Comparison of ENCODE assay signal across 11 mouse cellular contexts in genomic region chr12:72946064-72946395, GRCm38 (mm10). TPM values are rescaled to one million over a fixed set of nuclear protein-coding genes. Genes with fewer than 3 reads are reported as not detected.
DNase-seq lines count a peak whose midpoint lies in the region; ATAC-seq and TF ChIP-seq lines count a peak whose summit lies in the region.
"Had no signal": no experiment of that assay in that cellular context is flagged by ENCODE, and none has a peak within 500 bp of the region (broad histone marks: within the 10 kb centered on the region; RNA-seq: fewer than 3 reads in every experiment).

No protein-coding gene starts in this region.

- H3K4me1 ChIP-seq in heart, embryonic 16.5 days (ENCODE audit: control insufficient read depth, insufficient read depth, low read length), result 0 out of 2 replicates have a peak, but pooled peaks cover 4% of the 10 kb centered on the region
- H3K4me1 ChIP-seq in hindbrain, embryonic 12.5 days, result peaks cover 9% of the 10 kb centered on the region

- peak overlapping the region; percentile 49 for H3K4me3 ChIP-seq in heart, embryonic 16.5 days (ENCODE audit: low read length)
- H3K4me3 ChIP-seq in hindbrain, embryonic 12.5 days, result no peak overlapping the region

- no peak for TF ChIP-seq CTCF in brain, embryonic 14.5 days (IDR thresholded peaks at IDR 0.05; ENCODE audit: borderline replicate concordance, extremely low read depth, insufficient read depth, insufficient read length)

- intact Hi-C loops in heart, postnatal 36 days (cut with DNase I), result no loop called here

- no peak for TF ChIP-seq POLR2A in brain, embryonic 14.5 days (IDR thresholded peaks at IDR 0.05; ENCODE audit: borderline replicate concordance, extremely low read depth, insufficient read depth, insufficient read length, poor library complexity, severe bottlenecking)

- no peaks in the 10 kb centered on the region for H3K9me3 ChIP-seq in heart, embryonic 16.5 days (replicated peaks; ENCODE audit: control insufficient read depth, low read length)
- H3K9me3 ChIP-seq in hindbrain, embryonic 12.5 days (replicated peaks), result no peaks in the 10 kb centered on the region

- peaks cover 68% of the 10 kb centered on the region for H3K27me3 ChIP-seq in heart, embryonic 16.5 days (ENCODE audit: control insufficient read depth, insufficient read depth, low read length)
- peaks cover 94% of the 10 kb centered on the region for H3K27me3 ChIP-seq in hindbrain, embryonic 12.5 days

- no peak for ATAC-seq in heart, embryonic 16.5 days (replicated peaks; ENCODE audit: extremely low read depth, insufficient read depth, low FRiP score)
- no peak for ATAC-seq in hindbrain, embryonic 12.5 days (ENCODE audit: low FRiP score)

- H3K27ac ChIP-seq in heart, embryonic 16.5 days (ENCODE audit: low read length), result no peak overlapping the region
- no peak overlapping the region for H3K27ac ChIP-seq in hindbrain, embryonic 12.5 days

- H3K4me2 ChIP-seq in heart, embryonic 16.5 days (ENCODE audit: low read depth, low read length), result peak overlapping the region; percentile 61; the same call in 1 of the 2 replicates
- peak overlapping the region; percentile 56; the same call in 1 of the 2 replicates for H3K4me2 ChIP-seq in hindbrain, embryonic 12.5 days (replicated peaks)

- no peak for DNase-seq in heart, postnatal 36 days
- DNase-seq in brain, embryonic 14.5 days (ENCODE audit: low read depth), result peak; percentile 32
- DNase-seq in mesoderm, embryonic 11.5 days (ENCODE audit: low read depth, low spot score), result peak; percentile 4
- DNase-seq in thymus, postnatal 10 days (ENCODE audit: low spot score in 2 of 2), result no peak
- DNase-seq in MN1 (ENCODE audit: low spot score), result no peak
- no peak for DNase-seq in layer of hippocampus, postnatal 25 days (ENCODE audit: extremely low spot score in 1 of 2, low spot score in 1 of 2)
- DNase-seq: adrenal gland, adult 8-10 months had no signal

- WGBS in heart, embryonic 16.5 days, result 14% methylated on average over 8 of the region's 8 CpGs
- 1% methylated on average over 8 of the region's 8 CpGs for WGBS in hindbrain, embryonic 12.5 days

- no peaks in the 10 kb centered on the region for H3K36me3 ChIP-seq in heart, embryonic 16.5 days (ENCODE audit: control insufficient read depth, insufficient read depth)
- H3K36me3 ChIP-seq in hindbrain, embryonic 12.5 days, result no peaks in the 10 kb centered on the region

- no peak overlapping the region for H3K9ac ChIP-seq in heart, embryonic 16.5 days (ENCODE audit: low read length)
- no peak overlapping the region for H3K9ac ChIP-seq in hindbrain, embryonic 12.5 days

RNA-seq across cellular contexts. Expression of gene 4930447C04Rik, which starts 5.5 kb away (rescaled TPM):
- 1.1 and 1.5 TPM in 2 replicates for polyA plus RNA-seq in heart, embryonic 16.5 days (2015; fragmentation: Nextera tagmentation; extraction: Ambion mirVana)
- under 1 TPM; 0.14 to 0.57 TPM for total RNA-seq in heart, postnatal 36 days (2021)
- 6.3 and 6.7 TPM in 2 replicates for polyA plus RNA-seq in brain, embryonic 14.5 days (2012; rRNA removed)
- polyA plus RNA-seq in hindbrain, embryonic 12.5 days (2016; fragmentation: Nextera tagmentation; extraction: Ambion mirVana), result 4.1 and 4.2 TPM in 2 replicates
- total RNA-seq in layer of hippocampus, postnatal 25 days (2021), result 1 to 10 TPM; 4.9 to 6.9 TPM

RNA-seq across cellular contexts. Expression of gene Six6, which starts 6.3 kb away (rescaled TPM):
- polyA plus RNA-seq in heart, embryonic 16.5 days (2015; fragmentation: Nextera tagmentation; extraction: Ambion mirVana), result not detected in 2 replicates
- total RNA-seq in heart, postnatal 36 days (2021), result not detected
- polyA plus RNA-seq in brain, embryonic 14.5 days (2012; rRNA removed), result 0.74 and 0.98 TPM in 2 replicates
- polyA plus RNA-seq in hindbrain, embryonic 12.5 days (2016; fragmentation: Nextera tagmentation; extraction: Ambion mirVana), result 0.17 TPM in 1 of 2 replicates, not detected in the other
- total RNA-seq in layer of hippocampus, postnatal 25 days (2021), result not detected
- total RNA-seq: adrenal gland, adult 8-10 months; common myeloid progenitor, adult 5-6 weeks; gastrocnemius, postnatal 4 days had no signal

Comparison
In these comparisons a context has a peak if more than half of its experiments do, and no peak if none do; other contexts are left out.
1. DNase-seq: peak in brain, embryonic 14.5 days (single experiment) and mesoderm, embryonic 11.5 days (single experiment); none in heart, postnatal 36 days (0 of 2), thymus, postnatal 10 days (0 of 2), MN1 (single experiment) and layer of hippocampus, postnatal 25 days (0 of 2).